Mouse (Mus musculus) lung, postnatal 0 days (tissue): ENCODE results near the gene 4933417A18Rik.
"Not testable (repeated sequence)": the region's sequence is repeated elsewhere in the genome, so short reads cannot be mapped to it uniquely, and the experiment has no call there.

ENCODE experiments used
- CTCF ChIP-seq: IDR thresholded peaks from 2 replicates; pipeline ENCODE4 v1.5.1; 2016; ENCODE audit warnings: antibody characterized with exemption, mild to moderate bottlenecking
- EP300 ChIP-seq: IDR thresholded peaks from 2 replicates; pipeline ENCODE4 v1.6.1; 2016; ENCODE audit warnings: antibody characterized with exemption, mild to moderate bottlenecking, control low read depth

DNA sequence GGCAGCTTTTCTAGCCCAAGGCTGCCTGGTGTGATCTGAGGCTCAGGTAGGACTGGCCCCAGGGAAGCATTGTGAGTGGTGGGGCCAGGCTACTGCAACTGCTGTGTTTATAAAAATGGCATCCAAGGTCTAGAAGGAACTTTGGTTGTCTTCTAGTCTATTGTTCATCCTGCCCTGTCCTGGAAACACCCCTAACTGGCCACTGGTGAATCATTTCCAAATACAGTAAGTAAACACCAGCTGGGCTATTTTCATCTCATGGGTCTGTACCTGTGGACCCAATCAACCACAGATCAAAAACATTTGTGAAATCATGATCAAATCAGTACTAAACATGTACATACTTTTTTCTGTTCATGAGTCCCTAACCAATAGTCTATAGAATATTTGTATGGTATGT lies 48.2 kb downstream of the 4933417A18Rik start:
- not testable (repeated sequence) for TF ChIP-seq CTCF, EP300
